Comparison of ENCODE assay signal across 8 mouse cellular contexts in genomic region chr14:25472981-25473649, GRCm38 (mm10). TPM values are rescaled to one million over a fixed set of nuclear protein-coding genes. Genes with fewer than 3 reads are reported as not detected.
DNase-seq lines count a peak whose midpoint lies in the region; ATAC-seq lines count a peak whose summit lies in the region.

No protein-coding gene starts in this region.

- H3K4me3 ChIP-seq in hindbrain, embryonic 11.5 days (ENCODE audit: low read depth, low read length): no peak overlapping the region
- no peak overlapping the region for H3K4me3 ChIP-seq in limb, embryonic 12.5 days (replicated peaks)
- H3K4me3 ChIP-seq in midbrain, embryonic 16.5 days (ENCODE audit: low read depth, low read length): no peak overlapping the region

- peak overlapping the region; percentile 49; the same call in 1 of the 2 replicates for H3K27ac ChIP-seq in hindbrain, embryonic 11.5 days (ENCODE audit: low read depth, low read length)
- H3K27ac ChIP-seq in limb, embryonic 12.5 days: peak overlapping the region; percentile 84
- H3K27ac ChIP-seq in midbrain, embryonic 16.5 days (ENCODE audit: low read length): peak overlapping the region; percentile 35; the same call in 1 of the 2 replicates

- no peaks in the 10 kb centered on the region for H3K9me3 ChIP-seq in hindbrain, embryonic 11.5 days (ENCODE audit: control insufficient read depth, low read length)
- H3K9me3 ChIP-seq in limb, embryonic 12.5 days: no peaks in the 10 kb centered on the region
- H3K9me3 ChIP-seq in midbrain, embryonic 16.5 days (replicated peaks; ENCODE audit: control insufficient read depth, low read length, poor library complexity, severe bottlenecking): no peaks in the 10 kb centered on the region

- peak; percentile 67 for ATAC-seq in CD4-positive, CD25-positive, alpha-beta regulatory T cell, adult 4 months
- ATAC-seq in hindbrain, embryonic 11.5 days (ENCODE audit: low FRiP score): no peak
- no peak; the same call in 1 of the 2 replicates for ATAC-seq in limb, embryonic 12.5 days (ENCODE audit: insufficient number of reproducible peaks, insufficient read depth, low FRiP score, low TSS enrichment, low read depth)
- ATAC-seq in midbrain, embryonic 16.5 days: no peak
- ATAC-seq in erythroblast, adult 5-6 weeks (replicated peaks; ENCODE audit: low FRiP score, poor library complexity, severe bottlenecking): no peak

- 63% methylated on average over 6 of the region's 6 CpGs for WGBS in hindbrain, embryonic 11.5 days
- 39% methylated on average over 6 of the region's 6 CpGs for WGBS in limb, embryonic 12.5 days
- WGBS in midbrain, embryonic 16.5 days: 37% methylated on average over 6 of the region's 6 CpGs

- no peaks in the 10 kb centered on the region for H3K27me3 ChIP-seq in hindbrain, embryonic 11.5 days (ENCODE audit: control insufficient read depth, insufficient read depth, low read length)
- no peaks in the 10 kb centered on the region for H3K27me3 ChIP-seq in limb, embryonic 12.5 days
- no peaks in the 10 kb centered on the region for H3K27me3 ChIP-seq in midbrain, embryonic 16.5 days (ENCODE audit: control insufficient read depth, insufficient read depth, low read depth, low read length)

- no peak overlapping the region for H3K4me2 ChIP-seq in hindbrain, embryonic 11.5 days (replicated peaks; ENCODE audit: low read depth, low read length)
- H3K4me2 ChIP-seq in limb, embryonic 12.5 days: peak overlapping the region; percentile 9
- no peak overlapping the region for H3K4me2 ChIP-seq in midbrain, embryonic 16.5 days (ENCODE audit: low read length)

- peaks cover 20% of the 10 kb centered on the region for H3K4me1 ChIP-seq in hindbrain, embryonic 11.5 days (replicated peaks; ENCODE audit: control insufficient read depth, insufficient read depth, low read length)
- peaks cover 100% of the 10 kb centered on the region for H3K4me1 ChIP-seq in limb, embryonic 12.5 days (replicated peaks)
- H3K4me1 ChIP-seq in midbrain, embryonic 16.5 days (ENCODE audit: control insufficient read depth, insufficient read depth, low read length): peaks cover 80% of the 10 kb centered on the region

- H3K36me3 ChIP-seq in hindbrain, embryonic 11.5 days (ENCODE audit: control insufficient read depth, insufficient read depth, low read length): no peaks in the 10 kb centered on the region
- peaks cover 25% of the 10 kb centered on the region for H3K36me3 ChIP-seq in limb, embryonic 12.5 days
- no peaks in the 10 kb centered on the region for H3K36me3 ChIP-seq in midbrain, embryonic 16.5 days (ENCODE audit: control insufficient read depth, insufficient read depth, low read length)

- H3K9ac ChIP-seq in hindbrain, embryonic 11.5 days (ENCODE audit: low read depth, low read length): 0 out of 2 replicates have a peak overlapping the region, but pooled peaks have one; percentile 32
- H3K9ac ChIP-seq in limb, embryonic 12.5 days (replicated peaks): no peak overlapping the region
- H3K9ac ChIP-seq in midbrain, embryonic 16.5 days (ENCODE audit: low read depth, low read length): no peak overlapping the region

- DNase-seq in brain, adult 2 months (ENCODE audit: low read depth, low spot score): peak; percentile 58
- DNase-seq in hindbrain, embryonic 11.5 days (ENCODE audit: low spot score): no peak
- no peak for DNase-seq in adrenal gland, adult 2 months
- no peak for DNase-seq in c-Kit-positive CD71-positive TER-119-positive erythroid progenitor cells, embryonic 14.5 days (ENCODE audit: low spot score)

RNA-seq across cellular contexts. Expression of gene Zmiz1, which starts 14.1 kb away (rescaled TPM):
- 10 to 100 TPM; 21.2 to 34.3 TPM for polyA plus RNA-seq in CD4-positive, CD25-positive, alpha-beta regulatory T cell, adult 4 months (2017; shearing (Covaris generic))
- 47.5 and 57.0 TPM in 2 replicates for polyA plus RNA-seq in hindbrain, embryonic 11.5 days (2014; fragmentation: Nextera tagmentation; extraction: Ambion mirVana)
- 53.4 and 57.1 TPM in 2 replicates for polyA plus RNA-seq in limb, embryonic 12.5 days (2016; fragmentation: Nextera tagmentation; extraction: Ambion mirVana)
- 54.2 and 58.0 TPM in 2 replicates for polyA plus RNA-seq in midbrain, embryonic 16.5 days (2015; fragmentation: Nextera tagmentation; extraction: Ambion mirVana)
- 100 to 1,000 TPM in 1 of 2 experiments, 10 to 100 TPM in 1; 90.8 to 142 TPM for total RNA-seq in adrenal gland, adult 2 months (2021)
- 72.7 and 95.8 TPM in 2 replicates for polyA plus RNA-seq in adrenal gland, adult 2 months (2012; rRNA removed)
- total RNA-seq in erythroblast, adult 5-6 weeks (2015; ENCODE audit: low replicate concordance): 20.6 and 25.3 TPM in 2 replicates
- total RNA-seq in erythroblast, adult 5-6 weeks (2017; ENCODE audit: low replicate concordance): 1.4 and 12.3 TPM in 2 replicates
